Mouse (Mus musculus) urinary bladder, postnatal 14 days (tissue): ENCODE data around the gene Zswim9.

ENCODE experiments used
- DNase-seq: peaks from one replicate; pipeline ENCODE4 v3.0.0; 2021; ENCODE audit warnings: low spot score

The Zswim9 gene

GRCm38 (mm10) chr7:13268749-13269260 lies 9.7 kb downstream of the Zswim9 start:
- DNase-seq, result no peak

GRCm38 (mm10) chr7:13264396-13264795 lies 14.1 kb downstream of the Zswim9 start:
- no peak for DNase-seq

GRCm38 (mm10) chr7:13263851-13264250 lies 14.7 kb downstream of the Zswim9 start:
- DNase-seq, result no peak

GRCm38 (mm10) chr7:13260746-13261700 lies 17.5 kb downstream of the Zswim9 start:
- DNase-seq, result no peak

- DNase-seq, result no peak
These were observed 65.8 kb downstream of the Zswim9 start, which contains the start of gene Vmn1r89 for GRCm38 (mm10) chr7:13212720-13213119. Vmn1r89 (plus strand) TSS chr7:13213020.
